Mouse (Mus musculus) heart, embryonic 15.5 days (tissue): ENCODE measurements at regions not wholly inside any gene's neighbourhood (a gene's known extent, or its start where the extent isn't known, plus 50 kb on each side); places are given as distances from the start of the nearest gene placed in this dataset.

Experiments
- ATAC-seq: fragments of 200-750 bp; cut with Nextera tagmentation; replicated peaks from 2 replicates; pipeline ENCODE4 v1.8.0; 2017; ENCODE audit warnings: low read depth, moderate TSS enrichment; ENCODE audit not compliant: insufficient number of reproducible peaks, insufficient read depth, low FRiP score
- H3K27ac ChIP-seq: fragments of 300-500 bp; sonication (generic); 2 replicates; pipeline ENCODE4 v1.5.1; 2015; ENCODE audit warnings: mild to moderate bottlenecking, inconsistent platforms
- H3K27me3 ChIP-seq: fragments of 300-500 bp; sonication (generic); 2 replicates; pipeline ENCODE4 v1.6.1; 2015; ENCODE audit warnings: inconsistent platforms
- H3K36me3 ChIP-seq: fragments of 300-500 bp; sonication (generic); 2 replicates; pipeline ENCODE4 v1.6.1; 2015; ENCODE audit warnings: mild to moderate bottlenecking, inconsistent platforms
- H3K4me1 ChIP-seq: fragments of 300-500 bp; sonication (generic); replicated peaks from 2 replicates; pipeline ENCODE4 v1.6.1; 2015; ENCODE audit warnings: inconsistent platforms
- H3K4me2 ChIP-seq: fragments of 300-500 bp; sonication (generic); 2 replicates; pipeline ENCODE4 v1.6.1; 2015; ENCODE audit warnings: inconsistent platforms, mild to moderate bottlenecking, moderate library complexity
- H3K4me3 ChIP-seq: fragments of 300-500 bp; sonication (generic); 2 replicates; pipeline ENCODE4 v1.5.1; 2015; ENCODE audit warnings: mild to moderate bottlenecking, inconsistent platforms
- H3K9ac ChIP-seq: fragments of 300-500 bp; sonication (generic); 2 replicates; pipeline ENCODE4 v1.6.1; 2015; ENCODE audit warnings: mild to moderate bottlenecking, inconsistent platforms
- H3K9me3 ChIP-seq: fragments of 300-500 bp; sonication (generic); replicated peaks from 2 replicates; pipeline ENCODE4 v1.6.1; 2016; ENCODE audit warnings: inconsistent platforms
- WGBS: fragments of 180-500 bp; shearing (Covaris S2); methylation state at CpG from one replicate; pipeline ENCODE4 v1.1.7; 2015; ENCODE audit warnings: mixed read lengths; 5-methylcytosine and 5-hydroxymethylcytosine counted together

DNA sequence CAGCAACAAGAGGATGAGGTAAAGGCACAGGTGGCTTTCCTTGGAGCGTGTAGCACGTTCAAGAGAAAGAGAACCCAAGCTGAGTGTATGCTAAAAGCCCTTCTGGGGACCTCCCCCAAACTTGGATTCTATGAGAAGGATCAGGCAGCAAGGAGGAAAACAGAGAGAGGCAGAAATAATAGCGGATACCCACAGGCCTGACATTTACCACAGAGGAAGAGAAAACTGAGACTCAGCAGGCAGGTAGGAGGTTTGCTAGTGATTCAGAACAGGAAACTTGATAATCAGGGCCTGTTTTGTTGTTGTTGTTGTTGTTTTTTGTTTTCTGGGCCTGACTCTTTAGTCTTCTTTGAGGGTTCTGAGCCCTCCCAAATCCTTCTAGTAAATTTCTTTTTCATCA, 100.5 kb upstream of the Mdm1 start:
- Histone ChIP-seq H3K9me3 (no peaks in the 10 kb centered on the region), H3K4me2 (no peak overlapping the region), H3K27me3 (no peaks in the 10 kb centered on the region), H3K4me3 (no peak overlapping the region), H3K9ac (no peak overlapping the region), H3K27ac (no peak overlapping the region), H3K36me3 (no peaks in the 10 kb centered on the region), H3K4me1 (0 out of 2 replicates have a peak, but pooled peaks cover 2% of the 10 kb centered on the region)
- WGBS = 81% methylated on average over 3 of the region's 3 CpGs
- ATAC-seq = no peak

DNA sequence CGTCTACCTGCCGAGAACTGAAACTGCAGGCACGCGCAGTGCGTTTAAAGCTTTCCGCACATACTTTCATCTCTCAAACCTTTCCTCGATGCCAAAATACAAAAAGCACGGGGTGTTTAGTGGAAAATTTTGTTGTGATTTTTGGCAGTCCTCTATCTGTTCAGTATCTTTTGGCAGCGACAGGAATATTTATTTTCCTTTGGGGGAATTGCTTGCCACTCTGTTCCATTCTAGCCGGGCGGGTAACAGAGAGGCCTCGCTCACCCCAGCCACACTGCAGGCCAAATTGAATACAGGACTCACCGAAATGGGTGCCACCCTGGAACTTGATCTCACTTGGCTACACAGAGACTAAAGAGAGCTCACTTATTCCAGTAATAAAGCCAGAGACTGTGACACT, 97.8 kb upstream of the Mdm1 start:
- Histone ChIP-seq H3K27ac (no peak overlapping the region), H3K27me3 (no peaks in the 10 kb centered on the region), H3K4me2 (peak overlapping the region; percentile 28; the same call in 1 of the 2 replicates), H3K36me3 (no peaks in the 10 kb centered on the region), H3K9me3 (no peaks in the 10 kb centered on the region), H3K4me1 (0 out of 2 replicates have a peak, but pooled peaks cover 2% of the 10 kb centered on the region), H3K4me3 (no peak overlapping the region), H3K9ac (no peak overlapping the region)
- WGBS = 46% methylated on average over 13 of the region's 13 CpGs
- no peak for ATAC-seq

DNA sequence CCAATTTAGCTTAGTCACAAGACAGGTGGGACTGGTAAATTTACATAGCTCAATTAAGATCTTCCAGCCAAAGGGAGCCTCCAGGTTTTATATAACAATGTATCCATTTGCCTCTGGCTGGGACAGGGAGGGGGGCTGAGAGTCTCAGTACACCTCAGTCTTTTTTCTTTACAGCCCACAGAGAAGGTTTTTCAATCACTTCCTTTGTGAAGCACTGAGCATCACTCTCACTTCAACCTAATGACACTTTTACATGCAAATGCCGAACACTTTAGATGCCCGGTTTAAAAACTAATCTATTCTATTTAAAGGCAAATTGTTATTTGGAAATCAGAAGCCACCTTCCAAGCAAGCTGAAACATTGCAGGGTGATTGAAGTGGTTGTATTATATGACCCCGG, 96.8 kb upstream of the Mdm1 start:
- Histone ChIP-seq H3K27ac (no peak overlapping the region), H3K36me3 (no peaks in the 10 kb centered on the region), H3K4me2 (no peak overlapping the region), H3K9me3 (no peaks in the 10 kb centered on the region), H3K27me3 (no peaks in the 10 kb centered on the region), H3K9ac (no peak overlapping the region), H3K4me1 (peaks cover 8% of the 10 kb centered on the region), H3K4me3 (no peak overlapping the region)
- ATAC-seq = no peak
- 56% methylated on average over 3 of the region's 3 CpGs for WGBS

DNA sequence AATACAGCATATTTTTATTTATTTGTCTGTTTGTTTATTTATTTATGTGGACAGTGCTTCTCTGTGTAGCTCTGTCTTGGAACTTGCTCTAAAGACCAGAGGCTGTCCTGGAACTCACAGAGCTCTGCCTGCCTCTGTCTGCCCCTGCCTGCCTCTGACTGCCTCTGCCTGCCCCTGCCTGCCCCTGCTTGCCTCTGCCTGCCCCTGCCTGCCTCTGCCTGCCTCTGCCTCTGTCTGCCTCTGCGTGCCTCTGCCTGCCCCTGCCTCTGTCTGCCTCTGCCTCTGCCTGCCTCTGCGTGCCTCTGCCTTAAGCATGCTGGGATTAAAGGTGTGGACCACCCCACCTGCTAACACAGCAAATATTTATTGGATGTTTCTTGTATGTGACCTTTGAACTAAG, 96.2 kb upstream of the Mdm1 start:
- Histone ChIP-seq H3K4me2 (no peak overlapping the region), H3K36me3 (no peaks in the 10 kb centered on the region), H3K4me3 (no peak overlapping the region), H3K9me3 (no peaks in the 10 kb centered on the region), H3K9ac (no peak overlapping the region), H3K27ac (no peak overlapping the region), H3K4me1 (peaks cover 8% of the 10 kb centered on the region), H3K27me3 (no peaks in the 10 kb centered on the region)
- no peak for ATAC-seq
- 88% methylated on average over 2 of the region's 2 CpGs for WGBS

DNA sequence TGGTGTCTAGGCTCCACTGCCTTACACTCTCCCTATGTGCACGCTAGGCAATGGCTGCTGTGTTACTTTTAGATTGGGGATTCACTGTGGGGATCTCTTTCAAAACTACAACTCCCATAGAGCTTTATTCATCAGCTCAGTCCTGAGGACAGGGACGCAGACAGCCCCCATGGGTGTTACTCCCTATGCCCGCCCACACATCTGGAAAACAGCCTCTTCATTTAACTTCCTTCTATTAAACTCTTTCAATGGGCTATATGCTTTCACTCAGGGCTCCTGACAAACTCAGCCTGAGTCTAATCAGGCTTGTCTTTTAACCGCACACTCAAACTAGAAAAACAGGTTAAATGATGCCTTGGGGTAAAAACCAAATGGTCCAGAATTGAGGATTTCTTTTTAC, 95.3 kb upstream of the Mdm1 start:
- Histone ChIP-seq H3K4me2 (no peak overlapping the region), H3K27ac (no peak overlapping the region), H3K27me3 (no peaks in the 10 kb centered on the region), H3K9ac (no peak overlapping the region), H3K9me3 (no peaks in the 10 kb centered on the region), H3K4me3 (no peak overlapping the region), H3K36me3 (no peaks in the 10 kb centered on the region), H3K4me1 (peaks cover 8% of the 10 kb centered on the region)
- no peak for ATAC-seq
- WGBS = 66% methylated on average over 4 of the region's 4 CpGs

DNA sequence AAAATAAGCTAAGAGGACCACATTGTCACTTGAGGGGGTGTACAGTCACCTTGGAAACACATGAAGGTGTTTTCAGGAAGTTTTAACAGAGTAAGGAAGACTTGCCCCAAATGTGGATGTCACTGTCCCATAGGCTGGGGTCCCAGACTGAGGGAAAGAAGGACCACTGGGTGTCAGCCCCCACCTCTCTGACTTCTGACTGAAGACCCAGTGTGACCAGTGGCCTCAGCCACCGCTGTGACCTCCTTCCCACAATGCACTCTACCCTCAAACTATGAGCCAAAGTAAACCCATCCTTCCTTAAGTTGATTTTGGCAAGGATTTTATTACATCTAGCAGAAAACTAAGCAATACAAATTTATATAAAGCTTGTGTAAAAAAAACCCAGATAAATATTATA, 94.8 kb upstream of the Mdm1 start:
- H3K4me3 ChIP-seq = no peak overlapping the region
- H3K4me2 ChIP-seq = no peak overlapping the region
- H3K36me3 ChIP-seq = no peaks in the 10 kb centered on the region
- no peak for ATAC-seq
- H3K27me3 ChIP-seq = no peaks in the 10 kb centered on the region
- H3K9me3 ChIP-seq = no peaks in the 10 kb centered on the region
- WGBS = 75% methylated on average over 1 of the region's 1 CpGs
- no peak overlapping the region for H3K9ac ChIP-seq
- peaks cover 8% of the 10 kb centered on the region for H3K4me1 ChIP-seq
- H3K27ac ChIP-seq = no peak overlapping the region

DNA sequence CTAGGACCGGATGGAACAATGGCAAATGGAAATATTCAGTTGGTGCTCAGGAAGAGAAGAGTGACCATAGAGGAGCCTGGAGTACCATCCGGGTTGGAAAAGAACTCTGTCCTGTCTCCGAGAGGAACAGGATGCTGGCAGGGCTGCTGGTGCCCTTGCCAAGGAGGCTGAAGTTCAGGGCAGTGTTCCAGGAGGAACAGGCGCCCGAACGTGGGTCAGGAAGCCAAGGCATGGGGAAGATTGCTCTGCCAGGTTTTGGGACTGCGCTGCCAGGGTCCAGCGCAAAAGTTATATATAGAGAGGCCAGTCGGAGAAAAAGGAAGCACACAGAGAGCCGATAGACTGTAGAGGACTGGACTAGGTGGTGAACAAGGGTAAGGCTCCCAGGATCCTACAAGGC, 92.3 kb upstream of the Mdm1 start:
- 61% methylated on average over 10 of the region's 10 CpGs for WGBS
- ATAC-seq = peak; percentile 50
- H3K27ac ChIP-seq = peak overlapping the region; percentile 60; the same call in 1 of the 2 replicates

DNA sequence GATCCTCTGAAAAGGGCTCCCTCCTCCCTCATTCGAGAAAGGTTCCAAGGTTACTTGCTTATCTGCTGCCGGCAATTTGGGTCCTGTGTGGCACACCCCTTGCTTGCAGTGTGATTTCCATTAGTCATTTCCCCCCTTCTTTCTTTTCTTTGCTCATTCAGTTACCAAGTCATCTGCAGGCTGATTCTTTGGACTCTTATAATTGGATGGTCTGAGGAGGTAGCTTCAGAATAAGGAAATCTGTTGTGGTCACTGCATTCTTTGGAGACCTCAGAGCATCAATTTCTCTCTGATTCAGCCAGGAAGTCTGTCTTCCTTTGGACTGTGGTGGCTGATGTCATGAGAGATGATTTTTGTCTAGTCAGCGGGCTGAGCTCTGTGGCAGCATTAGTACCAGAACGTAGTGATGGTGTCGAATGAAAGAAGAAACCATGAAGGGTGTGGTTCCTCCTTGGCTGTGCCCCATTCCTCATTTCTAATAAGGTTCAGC, 91.4 kb upstream of the Mdm1 start:
- no peak overlapping the region for H3K4me2 ChIP-seq
- WGBS = 59% methylated on average over 5 of the region's 5 CpGs
- H3K27ac ChIP-seq = no peak overlapping the region
- H3K9ac ChIP-seq = no peak overlapping the region
- H3K9me3 ChIP-seq = no peaks in the 10 kb centered on the region
- H3K27me3 ChIP-seq = no peaks in the 10 kb centered on the region
- H3K36me3 ChIP-seq = no peaks in the 10 kb centered on the region
- no peak overlapping the region for H3K4me3 ChIP-seq
- H3K4me1 ChIP-seq = peaks cover 6% of the 10 kb centered on the region
- no peak for ATAC-seq

More for the DNA sequence above, 92.3 kb upstream of the Mdm1 start:
- Histone ChIP-seq H3K9me3 (no peaks in the 10 kb centered on the region), H3K27me3 (no peaks in the 10 kb centered on the region), H3K9ac (no peak overlapping the region), H3K4me3 (no peak overlapping the region), H3K36me3 (no peaks in the 10 kb centered on the region), H3K4me2 (no peak overlapping the region), H3K4me1 (peaks cover 6% of the 10 kb centered on the region)

DNA sequence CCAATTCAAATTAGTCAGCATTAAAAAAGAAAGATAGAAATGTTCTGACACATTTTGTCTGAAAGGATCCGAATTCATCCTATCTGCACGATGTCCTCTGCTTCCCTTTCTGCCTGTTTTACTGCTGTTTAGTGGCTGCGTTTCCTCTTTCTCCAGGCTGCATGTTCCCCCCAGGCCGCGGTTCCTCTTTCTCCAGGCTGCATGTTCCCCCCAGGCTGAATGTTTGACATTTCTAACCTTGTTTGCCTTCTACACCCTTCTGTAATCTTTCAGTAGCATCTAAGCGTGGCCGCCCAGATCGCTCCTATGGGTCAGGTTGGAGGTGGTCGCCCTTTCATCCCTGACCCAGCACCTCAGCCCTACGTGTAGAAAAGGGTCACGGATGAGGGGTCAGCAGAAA, 89.6 kb upstream of the Mdm1 start:
- Histone ChIP-seq H3K9me3 (no peaks in the 10 kb centered on the region), H3K27me3 (no peaks in the 10 kb centered on the region), H3K4me1 (peaks cover 6% of the 10 kb centered on the region), H3K36me3 (no peaks in the 10 kb centered on the region), H3K4me3 (no peak overlapping the region), H3K27ac (no peak overlapping the region), H3K4me2 (no peak overlapping the region), H3K9ac (no peak overlapping the region)
- WGBS = 73% methylated on average over 11 of the region's 11 CpGs
- ATAC-seq = no peak

DNA sequence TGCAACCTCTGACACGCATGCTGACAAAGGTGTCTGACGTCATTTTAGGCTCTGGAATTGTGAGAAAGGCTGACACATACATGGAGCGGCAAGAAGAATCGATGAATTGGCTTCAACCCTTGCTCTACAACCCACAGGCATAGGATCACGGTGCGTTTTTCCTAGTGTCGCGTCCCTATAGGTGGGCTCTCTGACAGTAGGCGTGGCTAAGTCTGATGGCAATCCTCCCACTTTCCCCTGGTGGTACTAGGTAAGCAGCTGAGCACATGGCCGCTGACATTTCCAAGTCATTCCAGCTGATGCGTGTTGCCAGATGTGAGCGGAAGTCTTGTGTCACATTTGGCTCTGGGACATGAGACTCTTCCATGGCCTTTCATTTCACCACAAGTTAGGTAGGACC, 89.1 kb upstream of the Mdm1 start:
- 77% methylated on average over 12 of the region's 12 CpGs for WGBS
- no peaks in the 10 kb centered on the region for H3K36me3 ChIP-seq
- no peak for ATAC-seq
- peaks cover 6% of the 10 kb centered on the region for H3K4me1 ChIP-seq
- no peak overlapping the region for H3K9ac ChIP-seq
- no peaks in the 10 kb centered on the region for H3K9me3 ChIP-seq
- no peak overlapping the region for H3K4me3 ChIP-seq
- H3K27ac ChIP-seq = no peak overlapping the region
- H3K27me3 ChIP-seq = no peaks in the 10 kb centered on the region
- H3K4me2 ChIP-seq = no peak overlapping the region

DNA sequence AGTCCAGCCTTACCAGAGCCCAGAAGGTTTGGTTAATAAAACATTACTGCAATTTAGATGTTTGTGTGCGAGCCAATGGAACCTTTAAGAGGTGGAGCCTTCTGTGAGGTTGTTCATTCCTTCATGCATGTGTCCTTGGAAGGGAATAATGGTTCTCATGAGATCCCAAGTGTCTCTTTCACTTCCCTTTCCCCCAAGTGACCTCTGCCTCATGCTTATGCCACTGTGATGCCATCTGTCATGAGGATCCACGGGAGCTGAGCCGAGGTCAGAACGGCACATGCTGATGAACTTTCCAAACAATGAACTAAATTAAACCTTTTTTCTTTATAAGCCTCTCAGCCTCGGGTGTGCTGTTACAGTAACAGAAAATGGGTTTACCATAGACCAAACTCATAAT, 88.6 kb upstream of the Mdm1 start:
- WGBS = 85% methylated on average over 5 of the region's 5 CpGs
- no peak overlapping the region for H3K9ac ChIP-seq
- H3K4me1 ChIP-seq = peaks cover 6% of the 10 kb centered on the region
- H3K27me3 ChIP-seq = no peaks in the 10 kb centered on the region
- H3K9me3 ChIP-seq = no peaks in the 10 kb centered on the region
- no peak overlapping the region for H3K27ac ChIP-seq
- no peak for ATAC-seq
- H3K36me3 ChIP-seq = no peaks in the 10 kb centered on the region
- no peak overlapping the region for H3K4me3 ChIP-seq
- H3K4me2 ChIP-seq = no peak overlapping the region

DNA sequence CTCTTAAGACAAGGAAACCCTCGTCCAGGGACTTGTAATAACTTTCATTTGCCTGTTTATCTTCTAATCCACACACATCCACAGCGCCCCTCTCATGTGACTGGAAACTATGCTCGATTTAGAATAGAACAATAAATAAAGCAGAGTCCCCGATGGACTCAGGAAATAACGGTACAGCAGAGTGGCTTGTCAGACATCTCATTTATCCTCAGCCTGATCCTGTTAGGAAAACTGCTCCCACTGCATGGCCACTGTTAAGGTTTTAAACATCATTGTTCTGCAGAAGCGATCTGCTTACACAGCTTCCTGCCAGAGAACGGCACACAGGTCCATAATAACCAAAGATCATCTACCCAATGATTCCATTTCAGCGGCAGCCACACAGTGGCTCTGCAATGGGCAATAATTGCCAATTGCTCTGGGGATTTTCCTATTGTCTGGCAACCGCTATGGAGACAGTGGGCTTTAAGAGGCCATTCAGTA, 84.8 kb upstream of the Mdm1 start:
- Histone ChIP-seq H3K9ac (no peak overlapping the region), H3K4me2 (no peak overlapping the region), H3K4me3 (no peak overlapping the region), H3K27me3 (no peaks in the 10 kb centered on the region), H3K9me3 (no peaks in the 10 kb centered on the region), H3K4me1 (no peaks in the 10 kb centered on the region), H3K27ac (no peak overlapping the region), H3K36me3 (no peaks in the 10 kb centered on the region)
- WGBS = 49% methylated on average over 9 of the region's 9 CpGs
- no peak for ATAC-seq
